Mouse (Mus musculus) embryonic facial prominence, embryonic 11.5 days (tissue): ENCODE data around the gene Uqcr11. TPM values are rescaled to one million over a fixed set of nuclear protein-coding genes. Genes with fewer than 3 reads are reported as not detected.
A peak's percentile ranks its signal among the peaks of the same experiment; 100 is the strongest.

ENCODE experiments used
- ATAC-seq: fragments of 200-750 bp; cut with Nextera tagmentation; replicated peaks from 2 replicates; pipeline ENCODE4 v1.8.0; 2017; ENCODE audit warnings: low read depth; ENCODE audit not compliant: insufficient number of reproducible peaks, low FRiP score, low TSS enrichment
- DNase-seq: peaks from one replicate; pipeline ENCODE4 v3.0.0-alpha.2; 2015; ENCODE audit warnings: low spot score
- H3K27ac ChIP-seq: fragments of 300-500 bp; sonication (generic); replicated peaks from 2 replicates; pipeline ENCODE4 v1.5.1; 2014; ENCODE audit warnings: mild to moderate bottlenecking, low read depth, low read length, control low read depth
- H3K27me3 ChIP-seq: fragments of 300-500 bp; sonication (generic); 2 replicates; pipeline ENCODE4 v1.6.1; 2014; ENCODE audit warnings: mild to moderate bottlenecking, low read length, moderate library complexity, mixed read lengths; ENCODE audit not compliant: control insufficient read depth, insufficient read depth
- H3K36me3 ChIP-seq: fragments of 300-500 bp; sonication (generic); replicated peaks from 2 replicates; pipeline ENCODE4 v1.6.1; 2014; ENCODE audit warnings: low read depth, mild to moderate bottlenecking, low read length, moderate library complexity, mixed read lengths; ENCODE audit not compliant: control insufficient read depth, insufficient read depth
- H3K4me1 ChIP-seq: fragments of 300-500 bp; sonication (generic); 2 replicates; pipeline ENCODE4 v1.6.1; 2014; ENCODE audit warnings: low read length, mixed read lengths; ENCODE audit not compliant: control insufficient read depth, insufficient read depth
- H3K4me2 ChIP-seq: fragments of 300-500 bp; sonication (generic); 2 replicates; pipeline ENCODE4 v1.6.1; 2014; ENCODE audit warnings: low read depth, mild to moderate bottlenecking, control low read depth, low read length, moderate library complexity
- H3K4me3 ChIP-seq: fragments of 300-500 bp; sonication (generic); 2 replicates; pipeline ENCODE4 v1.5.1; 2014; ENCODE audit warnings: low read depth, low read length, control low read depth
- H3K9ac ChIP-seq: fragments of 300-500 bp; sonication (generic); replicated peaks from 2 replicates; pipeline ENCODE4 v1.6.1; 2014; ENCODE audit warnings: mild to moderate bottlenecking, control low read depth, low read length
- H3K9me3 ChIP-seq: fragments of 300-500 bp; sonication (generic); replicated peaks from 2 replicates; pipeline ENCODE4 v1.6.1; 2016; ENCODE audit warnings: mild to moderate bottlenecking, low read length, inconsistent platforms, mixed read lengths; ENCODE audit not compliant: control insufficient read depth
- WGBS: fragments of 180-500 bp; shearing (Covaris S2); extraction: QIAGEN DNeasy Blood & Tissue Kit; methylation state at CpG from one replicate; pipeline ENCODE4 v1.1.7; 2014; 5-methylcytosine and 5-hydroxymethylcytosine counted together
- polyA plus RNA-seq: library from polyadenylated mRNA; unstranded; fragments of >200 nt; fragmentation: Nextera tagmentation; extraction: Ambion mirVana; gene quantifications from 2 replicates; pipeline ENCODE4 v1.2.1, GENCODE M21; 2014

The Uqcr11 gene
- polyA plus RNA-seq, 1 experiment from 2014 or later, result 377 TPM

DNA sequence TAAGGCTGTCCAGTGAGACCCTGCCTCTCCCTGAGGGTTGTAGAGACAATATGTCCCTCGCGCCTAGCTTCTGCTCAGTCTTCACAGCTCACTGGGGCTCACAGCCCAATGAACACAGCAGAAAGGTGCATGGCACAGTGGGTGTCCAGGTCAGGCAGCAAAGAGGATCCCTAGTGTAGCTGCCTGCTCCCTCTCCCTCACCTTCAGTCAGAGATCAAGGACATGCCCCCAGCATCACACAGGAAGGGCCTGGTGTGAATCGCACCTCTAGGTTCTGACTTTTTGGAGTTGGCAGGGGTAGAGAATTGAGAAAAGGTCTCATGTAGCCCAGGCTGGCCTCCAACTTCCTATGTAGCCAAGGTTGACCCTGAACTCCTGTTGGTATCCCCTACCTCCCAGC lies 28.2 kb upstream of the Uqcr11 start:
- peaks cover 5% of the 10 kb centered on the region for H3K36me3 ChIP-seq
- 85% methylated on average over 3 of the region's 3 CpGs for WGBS
- H3K4me3 ChIP-seq, result no peak overlapping the region
- no peaks in the 10 kb centered on the region; the same call in 1 of the 2 replicates for H3K4me1 ChIP-seq
- H3K4me2 ChIP-seq, result no peak overlapping the region
- no peak for DNase-seq
- H3K27me3 ChIP-seq, result no peaks in the 10 kb centered on the region
- H3K27ac ChIP-seq, result no peak overlapping the region
- ATAC-seq, result no peak
- no peaks in the 10 kb centered on the region for H3K9me3 ChIP-seq
- no peak overlapping the region for H3K9ac ChIP-seq

- no peaks in the 10 kb centered on the region for H3K9me3 ChIP-seq
- no peaks in the 10 kb centered on the region for H3K27me3 ChIP-seq
- 11% methylated on average over 8 of the region's 8 CpGs for WGBS
- H3K36me3 ChIP-seq, result peaks cover 11% of the 10 kb centered on the region
- no peaks in the 10 kb centered on the region; the same call in 1 of the 2 replicates for H3K4me1 ChIP-seq
- H3K4me2 ChIP-seq, result no peak overlapping the region
- no peak overlapping the region for H3K27ac ChIP-seq
- no peak overlapping the region for H3K9ac ChIP-seq
- H3K4me3 ChIP-seq, result no peak overlapping the region
- no peak for ATAC-seq
- DNase-seq, result no peak
These were observed 27.6 kb upstream of the Uqcr11 start for GRCm38 (mm10) chr10:80434233-80434592.

DNA sequence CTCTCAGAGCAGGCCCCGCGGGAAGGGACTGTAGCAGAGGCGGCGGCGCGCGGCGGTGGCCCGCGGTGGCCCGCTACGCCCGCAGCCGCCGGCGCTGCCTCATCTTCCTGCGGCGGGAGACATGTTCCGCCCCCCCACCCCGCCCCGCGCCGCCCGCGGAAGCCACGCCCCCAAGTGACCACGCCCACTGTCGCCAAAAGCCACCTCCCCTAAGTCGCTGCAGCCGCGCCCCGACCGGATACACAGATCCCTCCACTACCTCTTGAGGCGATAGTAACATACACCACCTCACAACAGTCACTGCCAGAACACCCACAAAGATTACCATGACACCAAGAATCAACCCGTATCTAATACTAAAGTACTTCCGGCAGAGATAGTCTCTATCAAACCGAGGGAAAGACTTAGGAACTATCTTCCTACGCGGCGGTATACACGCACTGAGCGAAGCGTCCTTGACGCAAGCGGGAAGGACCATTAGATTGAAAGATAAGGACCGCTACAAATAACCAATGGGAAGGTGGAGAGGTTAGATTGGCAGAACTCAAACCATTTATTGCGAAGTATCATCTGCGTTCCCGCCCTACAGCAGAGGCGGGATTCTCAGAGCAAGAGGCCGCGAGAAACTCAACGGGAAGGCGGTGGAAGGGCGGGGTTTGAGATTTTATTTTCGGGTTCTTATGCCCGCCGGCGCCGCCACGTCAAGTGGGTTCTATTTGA lies 27.0 kb upstream of the Uqcr11 start, which contains the start of gene Tcf3:
Gene Tcf3, minus strand, starts transcription at position 135 of the 720 bp plus-strand sequence.
- H3K9me3 ChIP-seq, result no peaks in the 10 kb centered on the region
- H3K4me3 ChIP-seq, result peak within 1 kb of the TSS; percentile 99
- H3K36me3 ChIP-seq, result peaks cover 14% of the 10 kb centered on the region
- no peaks in the 10 kb centered on the region; the same call in 1 of the 2 replicates for H3K4me1 ChIP-seq
- H3K27ac ChIP-seq, result peak within 1 kb of the TSS; percentile 91
- ATAC-seq, result peak; percentile 86
- no peaks in the 10 kb centered on the region for H3K27me3 ChIP-seq
- peak within 1 kb of the TSS; percentile 89 for H3K4me2 ChIP-seq
- H3K9ac ChIP-seq, result peak within 1 kb of the TSS; percentile 99
- WGBS, result 0% methylated on average over 52 of the region's 61 CpGs
- DNase-seq, result peak; percentile 99

- H3K9me3 ChIP-seq, result no peaks in the 10 kb centered on the region
- H3K27me3 ChIP-seq, result no peaks in the 10 kb centered on the region
- ATAC-seq (no peak), DNase-seq (peak; percentile 76)
- H3K9ac ChIP-seq, result peak overlapping the region; percentile 99
- H3K4me2 ChIP-seq, result peak overlapping the region; percentile 89
- no peaks in the 10 kb centered on the region; the same call in 1 of the 2 replicates for H3K4me1 ChIP-seq
- under 1% methylated on average over 60 of the region's 60 CpGs for WGBS
- peaks cover 20% of the 10 kb centered on the region for H3K36me3 ChIP-seq
- peak overlapping the region; percentile 91 for H3K27ac ChIP-seq
- H3K4me3 ChIP-seq, result peak overlapping the region; percentile 99
These were observed 26.4 kb upstream of the Uqcr11 start for GRCm38 (mm10) chr10:80432936-80433512.

DNA sequence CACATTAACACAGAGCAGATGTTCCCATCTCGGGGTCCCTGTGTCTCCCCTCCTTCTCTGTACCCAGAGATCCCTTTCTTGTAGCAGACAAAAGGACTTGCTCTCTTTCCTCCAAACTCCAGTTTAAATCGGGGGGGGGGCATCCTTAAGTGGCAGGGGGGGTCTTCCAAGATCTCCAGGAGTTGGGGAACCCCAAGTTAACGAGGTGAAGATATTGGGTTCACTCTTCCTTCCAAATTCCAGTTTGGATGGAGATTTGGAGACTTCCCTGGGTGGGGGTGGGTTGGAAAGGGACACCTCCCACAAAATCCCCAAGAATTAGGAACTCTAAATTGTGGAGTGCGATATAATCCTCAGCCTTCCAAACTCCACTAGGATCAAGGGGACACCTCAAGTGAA lies 25.8 kb upstream of the Uqcr11 start:
- Histone ChIP-seq H3K9ac (peak overlapping the region; percentile 99), H3K36me3 (peaks cover 25% of the 10 kb centered on the region), H3K4me1 (no peaks in the 10 kb centered on the region; the same call in 1 of the 2 replicates), H3K4me2 (peak overlapping the region; percentile 89), H3K27me3 (no peaks in the 10 kb centered on the region), H3K9me3 (no peaks in the 10 kb centered on the region), H3K27ac (peak overlapping the region; percentile 6; the same call in 1 of the 2 replicates), H3K4me3 (peak overlapping the region; percentile 99)
- 4% methylated on average over 4 of the region's 4 CpGs for WGBS
- no peak for DNase-seq
- ATAC-seq, result no peak

DNA sequence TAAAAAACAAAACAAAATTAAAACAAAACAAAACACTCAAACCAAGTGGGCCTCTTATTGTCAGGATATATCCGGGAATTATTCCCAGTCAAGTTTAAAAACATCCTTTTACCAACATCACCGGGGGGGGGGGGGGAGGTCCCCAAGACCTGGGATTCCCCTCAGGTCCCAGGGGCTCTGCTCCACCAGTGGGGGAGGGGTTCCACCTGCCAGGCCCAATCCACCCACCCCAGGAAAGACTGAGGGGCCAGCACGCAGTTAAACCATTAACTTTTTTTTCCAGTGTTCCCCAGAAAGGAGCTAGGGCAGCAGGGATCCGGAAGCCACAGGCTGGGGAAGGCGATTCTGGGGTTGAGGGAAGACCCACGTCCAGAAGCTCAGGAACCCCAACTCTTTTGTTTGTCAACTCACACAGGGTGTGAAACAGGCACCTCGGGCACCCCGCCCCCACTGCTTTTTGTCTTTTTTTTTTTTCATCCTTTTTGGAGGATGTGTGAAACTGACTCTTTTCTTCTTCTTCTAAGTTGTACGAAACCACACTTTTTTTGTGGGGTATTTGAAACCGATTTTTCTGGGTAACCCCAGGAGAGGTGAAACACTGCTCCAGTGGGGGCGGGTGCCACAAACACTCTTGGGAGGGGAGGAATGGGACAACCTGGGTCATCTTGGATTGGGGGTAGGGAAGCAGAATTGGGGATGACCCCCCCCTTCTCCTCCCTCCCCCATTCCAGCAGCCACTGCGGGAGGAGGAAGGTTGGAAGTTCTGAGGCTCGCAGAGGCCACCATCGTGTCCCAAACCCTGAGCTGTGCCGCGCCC lies 25.1 kb upstream of the Uqcr11 start:
- DNase-seq, result peak; percentile 35
- Histone ChIP-seq H3K9me3 (no peaks in the 10 kb centered on the region), H3K9ac (peak overlapping the region; percentile 99), H3K4me2 (peak overlapping the region; percentile 89), H3K4me3 (peak overlapping the region; percentile 99), H3K27me3 (no peaks in the 10 kb centered on the region), H3K27ac (peak overlapping the region; percentile 6; the same call in 1 of the 2 replicates), H3K36me3 (peaks cover 31% of the 10 kb centered on the region), H3K4me1 (no peaks in the 10 kb centered on the region; the same call in 1 of the 2 replicates)
- ATAC-seq, result no peak
- 23% methylated on average over 16 of the region's 16 CpGs for WGBS

- Histone ChIP-seq H3K9ac (no peak overlapping the region), H3K4me3 (no peak overlapping the region), H3K9me3 (no peaks in the 10 kb centered on the region), H3K36me3 (peaks cover 41% of the 10 kb centered on the region), H3K4me2 (no peak overlapping the region), H3K27ac (no peak overlapping the region), H3K27me3 (no peaks in the 10 kb centered on the region), H3K4me1 (no peaks in the 10 kb centered on the region; the same call in 1 of the 2 replicates)
- 75% methylated on average over 6 of the region's 8 CpGs for WGBS
- no peak for DNase-seq
- no peak for ATAC-seq
These were observed 23.8 kb upstream of the Uqcr11 start for GRCm38 (mm10) chr10:80430375-80430980.
